Mouse (Mus musculus): ENCODE data around the gene Adamtsl3. TPM values are rescaled to one million over a fixed set of nuclear protein-coding genes. Genes with fewer than 3 reads are reported as not detected.

Gene Adamtsl3
- total RNA-seq, 1 experiment from 2014 or later: not detected

GRCm38 (mm10) chr7:82478861-82479755 lies 143.6 kb downstream of the Adamtsl3 start:
- no peak for ATAC-seq (replicated peaks; ENCODE audit: insufficient number of reproducible peaks, low FRiP score, low TSS enrichment, poor library complexity, severe bottlenecking)

- ATAC-seq (replicated peaks; ENCODE audit: insufficient number of reproducible peaks, low FRiP score, low TSS enrichment, poor library complexity, severe bottlenecking): no peak
Observed at GRCm38 (mm10) chr7:82483426-82483825, 147.9 kb downstream of the Adamtsl3 start.

GRCm38 (mm10) chr7:82484834-82485233 lies 149.3 kb downstream of the Adamtsl3 start:
- no peak for ATAC-seq (replicated peaks; ENCODE audit: insufficient number of reproducible peaks, low FRiP score, low TSS enrichment, poor library complexity, severe bottlenecking)

GRCm38 (mm10) chr7:82485344-82485954 lies 150.0 kb downstream of the Adamtsl3 start:
- no peak for ATAC-seq (replicated peaks; ENCODE audit: insufficient number of reproducible peaks, low FRiP score, low TSS enrichment, poor library complexity, severe bottlenecking)

GRCm38 (mm10) chr7:82491018-82491417 lies 155.5 kb downstream of the Adamtsl3 start:
- no peak for ATAC-seq (replicated peaks; ENCODE audit: insufficient number of reproducible peaks, low FRiP score, low TSS enrichment, poor library complexity, severe bottlenecking)

- ATAC-seq (replicated peaks; ENCODE audit: insufficient number of reproducible peaks, low FRiP score, low TSS enrichment, poor library complexity, severe bottlenecking): no peak
Observed at GRCm38 (mm10) chr7:82492881-82493280, 157.4 kb downstream of the Adamtsl3 start.

GRCm38 (mm10) chr7:82494220-82494619 lies 158.7 kb downstream of the Adamtsl3 start:
- no peak for ATAC-seq (replicated peaks; ENCODE audit: insufficient number of reproducible peaks, low FRiP score, low TSS enrichment, poor library complexity, severe bottlenecking)

GRCm38 (mm10) chr7:82497064-82497463 lies 161.6 kb downstream of the Adamtsl3 start:
- no peak for ATAC-seq (replicated peaks; ENCODE audit: insufficient number of reproducible peaks, low FRiP score, low TSS enrichment, poor library complexity, severe bottlenecking)

- no peak for ATAC-seq (replicated peaks; ENCODE audit: insufficient number of reproducible peaks, low FRiP score, low TSS enrichment, poor library complexity, severe bottlenecking)
Observed at GRCm38 (mm10) chr7:82501306-82501705, 165.8 kb downstream of the Adamtsl3 start.

- no peak for ATAC-seq (replicated peaks; ENCODE audit: insufficient number of reproducible peaks, low FRiP score, low TSS enrichment, poor library complexity, severe bottlenecking)
Observed at GRCm38 (mm10) chr7:82502511-82502910, 167.0 kb downstream of the Adamtsl3 start.

- no peak for ATAC-seq (replicated peaks; ENCODE audit: insufficient number of reproducible peaks, low FRiP score, low TSS enrichment, poor library complexity, severe bottlenecking)
Observed at GRCm38 (mm10) chr7:82504101-82504500, 168.6 kb downstream of the Adamtsl3 start.

GRCm38 (mm10) chr7:82530583-82530982 lies 195.1 kb downstream of the Adamtsl3 start:
- no peak for ATAC-seq (replicated peaks; ENCODE audit: insufficient number of reproducible peaks, low FRiP score, low TSS enrichment, poor library complexity, severe bottlenecking)

- no peak for ATAC-seq (replicated peaks; ENCODE audit: insufficient number of reproducible peaks, low FRiP score, low TSS enrichment, poor library complexity, severe bottlenecking)
Observed at GRCm38 (mm10) chr7:82531376-82531775, 195.9 kb downstream of the Adamtsl3 start.

- no peak for ATAC-seq (replicated peaks; ENCODE audit: insufficient number of reproducible peaks, low FRiP score, low TSS enrichment, poor library complexity, severe bottlenecking)
Observed at GRCm38 (mm10) chr7:82533188-82533587, 197.7 kb downstream of the Adamtsl3 start.

- ATAC-seq (replicated peaks; ENCODE audit: insufficient number of reproducible peaks, low FRiP score, low TSS enrichment, poor library complexity, severe bottlenecking): no peak
Observed at GRCm38 (mm10) chr7:82533747-82534504, 198.4 kb downstream of the Adamtsl3 start.

GRCm38 (mm10) chr7:82544390-82544919 lies 209.0 kb downstream of the Adamtsl3 start:
- ATAC-seq (replicated peaks; ENCODE audit: insufficient number of reproducible peaks, low FRiP score, low TSS enrichment, poor library complexity, severe bottlenecking): no peak

- no peak for ATAC-seq (replicated peaks; ENCODE audit: insufficient number of reproducible peaks, low FRiP score, low TSS enrichment, poor library complexity, severe bottlenecking)
Observed at GRCm38 (mm10) chr7:82552005-82552404, 216.5 kb downstream of the Adamtsl3 start.

- ATAC-seq (replicated peaks; ENCODE audit: insufficient number of reproducible peaks, low FRiP score, low TSS enrichment, poor library complexity, severe bottlenecking): no peak
Observed at GRCm38 (mm10) chr7:82555803-82556202, 220.3 kb downstream of the Adamtsl3 start.

GRCm38 (mm10) chr7:82556417-82556816 lies 220.9 kb downstream of the Adamtsl3 start:
- no peak for ATAC-seq (replicated peaks; ENCODE audit: insufficient number of reproducible peaks, low FRiP score, low TSS enrichment, poor library complexity, severe bottlenecking)

All from monocyte, adult 5-6 weeks (primary cell).